Mouse (Mus musculus): ENCODE results near the gene Adar.

DNA sequence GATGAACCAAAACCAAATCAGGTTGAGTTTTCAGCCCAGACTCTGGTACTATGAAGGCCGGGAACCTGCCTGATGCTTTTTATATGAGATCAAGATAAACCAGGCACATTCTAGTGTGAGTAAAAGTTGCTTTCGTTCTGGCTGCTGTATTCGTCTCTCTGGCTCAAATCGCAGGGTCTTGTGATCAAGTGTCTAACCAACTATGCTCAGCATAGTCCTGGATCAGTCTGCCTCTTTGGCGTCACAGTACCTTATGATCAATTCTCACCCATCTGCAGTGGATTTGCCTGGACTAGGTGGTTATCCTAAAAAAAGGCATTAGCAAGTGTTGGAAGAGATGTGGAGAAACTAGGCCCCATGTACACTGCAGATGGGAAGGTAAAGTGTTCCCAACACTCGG, 10.8 kb upstream of the Adar start:
- no peak for TF ChIP-seq POLR2A (IDR thresholded peaks at IDR 0.05; ENCODE audit: borderline replicate concordance, control insufficient read depth, low read depth, low read length)
- TF ChIP-seq CTCF (IDR thresholded peaks at IDR 0.05; ENCODE audit: control insufficient read depth, insufficient read depth, low read length) = no peak
